Mouse (Mus musculus): ENCODE measurements around the gene Rheb. TPM values are rescaled to one million over a fixed set of nuclear protein-coding genes. Genes with fewer than 3 reads are reported as not detected.

Gene Rheb
- polyA plus RNA-seq (2012; ENCODE audit: low replicate concordance) = 16.3 and 17.7 TPM in 2 replicates

GRCm38 (mm10) chr5:24842274-24843102, at the start of gene Rheb:
Gene Rheb, minus strand, starts transcription at chr5:24842624.

GRCm38 (mm10) chr5:24757816-24758215, 84.6 kb downstream of the Rheb start, which contains the start of gene Crygn:
Gene Crygn, minus strand, starts transcription at chr5:24758008.

Other genes with a start within 250 kb of the Rheb start
- 0.66 and 1.7 TPM in 2 replicates for gene Smarcd3, start 218.2 kb downstream of the Rheb start, polyA plus RNA-seq (2012; ENCODE audit: low replicate concordance)
- gene Nub1, start 157.1 kb downstream of the Rheb start, polyA plus RNA-seq (2012; ENCODE audit: low replicate concordance) = 35.9 and 43.3 TPM in 2 replicates
- gene Wdr86, start 111.9 kb downstream of the Rheb start, polyA plus RNA-seq (2012; ENCODE audit: low replicate concordance) = 1.8 and 2.2 TPM in 2 replicates
- 2.3 and 3.4 TPM in 2 replicates for gene Crygn, start 84.6 kb downstream of the Rheb start, polyA plus RNA-seq (2012; ENCODE audit: low replicate concordance)

Measured in hematopoietic multipotent progenitor cell, adult 10-12 weeks (in vitro differentiated cells).